Mouse (Mus musculus) kidney, adult 8-10 months (tissue): ENCODE data around the gene Efcab12.
A peak's percentile ranks its signal among the peaks of the same experiment; 100 is the strongest.

ENCODE experiments used
- DNase-seq, 2 experiments: peaks; one replicate each; pipeline ENCODE4 v3.0.0; 2022

The Efcab12 gene

DNA sequence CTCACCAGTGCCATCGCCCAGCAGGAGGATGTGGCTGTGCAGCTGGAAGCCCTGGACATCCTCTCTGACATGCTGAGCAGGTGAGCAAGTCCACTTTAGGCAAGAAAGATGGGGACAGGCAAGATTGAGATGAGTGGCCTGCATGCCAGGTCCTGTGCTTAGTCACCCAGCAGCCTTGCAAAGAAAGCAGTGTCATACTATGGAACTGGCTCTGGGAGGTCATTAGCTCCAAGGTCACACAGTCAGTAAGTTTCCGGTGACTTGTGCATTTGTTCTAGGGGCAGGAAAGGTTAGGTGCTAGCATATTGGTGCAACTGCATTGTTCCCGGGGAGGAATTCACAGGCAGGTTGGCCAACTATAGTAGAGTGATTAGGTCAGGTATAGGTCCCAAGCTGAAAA lies 55.4 kb downstream of the Efcab12 start:
- no peak for DNase-seq

DNA sequence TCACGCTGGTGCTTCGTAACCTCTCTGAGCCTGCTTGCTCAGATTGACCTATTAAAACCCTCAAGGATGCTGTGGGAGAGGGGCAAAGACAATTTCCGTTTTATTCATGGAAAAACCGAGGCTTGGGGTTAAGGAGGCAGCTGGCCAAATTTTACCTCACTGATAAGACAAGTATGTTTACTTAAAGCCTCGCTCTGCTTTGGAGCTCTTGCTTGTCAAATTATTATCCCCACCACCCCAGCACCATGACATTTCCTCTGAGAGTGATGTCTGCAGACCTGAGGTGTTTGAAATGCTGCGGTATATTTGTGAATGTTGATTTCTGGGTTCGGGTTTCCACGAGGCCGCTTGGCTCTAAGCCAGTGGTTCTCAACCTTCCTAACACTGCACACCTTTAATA lies 61.8 kb downstream of the Efcab12 start:
- DNase-seq: no peak

DNA sequence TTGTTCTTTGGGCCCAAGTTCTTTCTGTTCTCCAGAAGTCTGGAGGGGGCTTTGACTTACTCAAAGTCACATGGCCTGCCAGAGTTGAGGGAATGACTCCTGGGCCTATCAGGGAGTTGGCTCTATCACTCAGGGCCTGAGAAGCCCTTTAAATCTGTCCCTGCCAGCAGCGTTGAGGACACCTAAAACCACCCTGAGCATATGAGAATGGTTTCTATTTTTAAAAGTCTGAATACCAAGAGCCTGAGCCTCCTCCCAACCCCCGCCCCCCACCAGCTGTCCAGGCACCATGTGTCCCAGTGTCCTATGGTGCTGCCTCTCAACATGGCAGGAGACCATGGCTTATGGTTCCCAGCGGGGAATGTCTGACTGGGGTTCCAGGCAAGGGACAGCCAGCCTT lies 62.4 kb downstream of the Efcab12 start:
- no peak for DNase-seq

DNA sequence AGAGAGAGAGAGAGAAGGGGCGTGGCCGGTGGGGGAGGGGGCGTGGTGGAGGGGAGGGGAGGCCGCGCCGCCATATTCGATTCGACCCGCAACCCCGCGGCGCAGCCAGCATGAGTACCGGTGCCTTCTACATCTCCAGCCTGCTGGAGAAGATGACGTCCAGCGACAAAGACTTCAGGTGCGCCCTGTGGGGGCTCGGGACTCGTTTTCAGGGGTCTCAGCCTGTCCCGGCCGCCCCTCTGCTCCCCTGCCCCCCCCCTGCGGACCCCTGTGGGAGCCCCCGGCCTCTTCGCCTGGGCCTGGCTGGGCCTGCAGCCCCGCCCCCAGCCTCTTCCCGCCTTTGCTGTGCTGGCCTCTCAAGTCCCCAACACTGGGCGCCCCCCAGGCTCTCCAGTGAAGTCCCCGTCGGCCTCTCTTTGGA lies 63.7 kb downstream of the Efcab12 start, which contains the start of gene Cand2:
Gene Cand2, plus strand, starts transcription at position 38 of the 421 bp plus-strand sequence.
- DNase-seq: no peak

DNA sequence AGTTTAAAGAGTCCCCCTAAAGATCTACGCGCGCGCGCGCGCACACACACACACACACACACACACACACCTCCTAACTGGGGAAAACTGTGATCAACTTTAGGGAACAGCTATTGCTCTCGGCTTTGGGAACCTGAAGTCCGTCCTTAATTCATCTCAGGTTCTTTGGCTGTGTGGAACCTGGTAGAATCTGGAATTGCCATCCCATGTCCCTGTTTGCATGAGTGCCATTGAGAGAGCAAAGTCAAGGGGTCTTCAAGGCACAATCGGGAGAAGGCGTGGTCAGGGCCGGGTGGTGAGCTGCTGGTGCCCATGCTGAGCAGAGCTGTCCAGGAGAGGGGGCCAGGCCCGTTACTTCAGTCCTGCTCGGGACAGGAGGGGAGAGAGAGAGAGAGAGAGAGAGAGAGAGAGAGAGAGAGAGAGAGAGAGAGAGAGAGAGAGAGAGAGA lies 64.2 kb downstream of the Efcab12 start:
- DNase-seq: no peak

DNA sequence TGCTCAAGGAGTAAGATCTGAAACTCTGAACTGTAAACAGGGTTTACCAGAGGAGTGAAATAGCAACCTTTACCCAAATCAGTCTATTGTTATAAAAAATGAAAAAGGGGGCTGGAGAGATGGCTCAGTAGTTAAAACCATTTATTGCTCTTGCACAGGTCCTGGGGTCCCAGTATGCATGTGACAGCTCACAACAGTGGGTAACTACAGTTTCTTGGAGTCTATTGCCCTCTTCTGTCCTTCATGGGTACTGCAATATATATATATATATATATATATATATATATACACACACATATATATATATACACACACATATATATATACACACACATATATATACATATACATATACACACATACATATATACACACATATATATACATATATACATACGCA lies 65.6 kb downstream of the Efcab12 start:
- DNase-seq: no peak

DNA sequence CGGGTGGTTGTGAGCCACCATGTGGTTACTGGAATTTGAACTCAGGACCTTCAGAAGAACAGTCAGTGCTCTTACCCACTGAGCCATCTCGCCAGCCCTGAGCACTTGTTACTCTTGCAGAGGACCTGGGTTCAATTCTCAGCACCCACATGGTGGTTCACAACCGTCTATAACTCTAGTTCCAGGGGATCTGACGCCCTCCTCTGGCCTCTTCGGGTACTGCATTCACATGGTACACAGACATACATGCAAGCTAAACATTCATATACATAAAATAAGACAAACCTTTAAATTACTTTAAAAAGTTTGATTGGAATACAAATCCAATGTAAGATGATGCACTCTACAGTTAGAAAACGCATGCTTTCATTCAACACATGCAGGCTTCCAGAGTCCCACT lies 66.0 kb downstream of the Efcab12 start:
- DNase-seq: no peak

DNA sequence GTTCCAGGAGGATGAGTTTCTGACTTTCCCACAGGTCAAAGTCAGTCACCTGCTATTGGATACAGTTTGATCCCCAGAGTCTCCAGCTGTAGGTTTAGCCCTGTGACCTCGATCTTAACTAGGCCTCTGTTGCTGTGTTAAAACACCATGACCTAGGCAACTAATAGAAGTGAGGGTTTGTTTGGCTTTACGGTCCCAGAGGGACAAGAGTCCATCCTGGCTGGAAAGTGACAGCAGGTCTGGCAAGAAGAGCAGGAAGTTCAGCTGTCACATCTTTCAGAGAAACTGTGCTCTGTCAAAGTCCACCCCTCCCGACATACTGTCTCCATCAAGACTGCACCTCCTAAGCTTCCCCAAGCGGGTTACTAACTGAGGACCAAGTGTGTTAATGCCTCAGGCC lies 67.4 kb downstream of the Efcab12 start:
- DNase-seq: peak in 1 of 2 experiments; percentile 33

DNA sequence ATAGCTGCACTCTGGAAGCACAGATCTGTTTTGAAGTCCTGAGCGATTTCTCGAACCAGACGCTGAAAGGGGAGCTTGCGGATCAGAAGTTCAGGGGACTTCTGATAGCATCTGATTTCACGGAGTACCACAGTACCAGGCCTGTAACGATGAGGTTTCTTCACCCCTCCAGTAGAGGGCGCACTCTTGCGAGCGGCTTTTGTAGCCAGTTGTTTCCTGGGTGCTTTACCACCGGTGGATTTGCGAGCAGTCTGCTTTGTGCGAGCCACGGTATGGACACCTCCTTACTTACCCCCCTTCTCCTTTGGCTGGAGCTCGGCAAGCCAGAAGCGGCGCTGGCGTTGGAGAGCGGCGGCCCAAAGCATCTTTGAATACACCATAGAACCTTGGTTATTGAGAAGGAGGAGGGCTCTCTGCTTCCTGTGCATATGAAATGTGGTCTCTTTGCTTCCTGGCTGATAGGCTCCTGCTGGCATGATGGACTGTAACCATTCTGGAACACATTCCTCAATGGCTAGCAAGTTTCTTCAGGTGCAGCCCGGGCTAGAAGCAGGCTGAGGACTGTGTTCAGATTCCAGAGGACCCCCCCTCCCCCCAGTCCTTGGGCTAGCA lies 68.0 kb downstream of the Efcab12 start:
- no peak for DNase-seq

DNA sequence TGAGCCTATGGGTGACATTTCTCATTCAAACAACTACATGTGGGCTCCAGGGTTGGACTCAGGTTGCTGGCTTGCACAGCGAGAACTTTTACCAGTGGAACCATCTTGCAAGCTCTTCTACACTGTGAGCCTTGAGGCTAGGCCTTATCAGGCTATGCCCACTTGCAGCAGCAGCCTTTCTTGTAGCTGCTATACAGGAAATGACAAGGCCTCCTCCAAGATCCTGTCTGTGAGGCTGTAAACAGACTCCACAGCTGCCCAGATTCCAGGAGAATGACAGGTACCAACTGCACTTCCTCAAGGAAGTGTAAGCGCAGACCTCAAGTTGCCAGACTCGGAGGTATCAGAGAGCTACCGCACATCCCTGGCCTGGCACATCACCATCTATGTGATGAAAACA lies 70.0 kb downstream of the Efcab12 start:
- no peak for DNase-seq

DNA sequence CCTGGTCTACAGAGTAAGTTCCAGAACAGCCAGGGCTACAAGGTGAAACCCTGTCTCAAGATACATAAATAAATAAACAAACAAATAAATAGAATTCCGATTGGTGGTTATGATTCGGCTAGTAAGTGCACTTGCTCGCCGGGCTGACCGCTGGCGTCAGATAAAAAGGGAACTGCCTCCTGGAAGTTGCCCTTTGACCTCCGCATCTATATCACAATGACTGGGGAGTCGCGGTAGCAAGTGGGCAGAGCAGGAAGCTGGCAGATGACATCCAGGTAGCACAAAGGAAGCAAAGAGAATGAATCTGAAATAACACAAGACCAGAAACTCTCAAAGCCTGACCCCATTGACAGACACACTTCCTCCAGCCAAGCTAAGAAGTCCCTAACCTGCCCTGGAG lies 70.9 kb downstream of the Efcab12 start:
- no peak for DNase-seq

DNA sequence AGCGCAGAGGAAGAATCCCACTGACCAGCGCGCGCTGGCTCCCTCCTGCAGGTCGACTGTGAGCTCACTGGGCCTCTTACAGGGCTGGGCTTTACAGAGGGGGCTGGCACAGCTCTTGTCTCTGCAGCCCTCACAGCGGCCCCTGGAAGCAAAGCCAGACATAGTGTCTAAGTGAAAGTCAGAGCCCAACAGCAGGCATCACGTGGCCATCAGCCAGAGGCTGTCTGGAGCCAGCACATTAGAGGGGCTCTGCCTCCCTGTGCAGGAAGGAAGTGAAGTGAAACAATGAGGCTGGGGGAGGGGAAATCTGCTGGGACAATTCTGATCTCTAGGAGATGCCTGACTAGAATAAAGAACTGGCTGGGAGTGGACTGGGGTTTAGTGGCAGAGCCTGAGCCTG lies 74.0 kb downstream of the Efcab12 start:
- DNase-seq: peak; percentile 55 to 65

DNA sequence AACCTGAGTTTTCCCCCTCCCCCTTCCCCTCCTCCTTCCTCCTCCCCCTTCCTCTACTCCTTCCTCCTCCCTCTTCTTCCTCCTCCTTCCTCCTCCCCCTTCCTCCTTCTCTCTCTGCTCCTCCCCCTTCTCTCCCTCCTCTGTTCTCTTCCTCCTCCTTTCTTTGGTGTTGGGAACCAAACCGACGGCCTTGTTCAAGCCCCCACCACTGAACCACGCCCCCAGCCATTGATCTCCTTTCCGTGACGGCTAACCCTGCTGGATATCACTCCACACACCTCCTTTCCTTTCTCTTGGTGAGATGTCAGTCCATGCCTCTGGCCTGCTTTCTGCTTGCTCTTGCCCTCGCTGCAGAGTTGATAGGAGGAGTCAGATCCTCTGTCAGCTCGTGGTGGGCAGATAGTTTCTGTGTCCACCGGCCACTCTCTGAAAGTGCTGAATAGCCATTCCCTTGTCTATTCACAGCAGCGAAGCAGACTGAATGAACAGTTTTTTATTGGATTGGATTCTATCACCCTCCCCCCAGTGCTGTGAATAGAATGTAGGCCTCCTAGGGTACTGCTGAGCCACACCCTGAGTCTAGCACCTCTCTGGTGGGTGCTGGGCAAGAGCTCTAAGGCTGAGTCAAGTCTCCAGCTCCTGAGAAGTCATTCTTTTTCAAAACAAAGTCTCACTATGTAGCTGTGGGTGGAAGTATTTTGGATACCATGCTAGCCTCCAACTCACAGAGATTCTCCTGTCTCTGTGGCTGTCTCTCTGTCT lies 76.0 kb downstream of the Efcab12 start, which contains the start of gene Tmem40:
Gene Tmem40, minus strand, starts transcription at position 416 of the 762 bp plus-strand sequence.
- no peak for DNase-seq

DNA sequence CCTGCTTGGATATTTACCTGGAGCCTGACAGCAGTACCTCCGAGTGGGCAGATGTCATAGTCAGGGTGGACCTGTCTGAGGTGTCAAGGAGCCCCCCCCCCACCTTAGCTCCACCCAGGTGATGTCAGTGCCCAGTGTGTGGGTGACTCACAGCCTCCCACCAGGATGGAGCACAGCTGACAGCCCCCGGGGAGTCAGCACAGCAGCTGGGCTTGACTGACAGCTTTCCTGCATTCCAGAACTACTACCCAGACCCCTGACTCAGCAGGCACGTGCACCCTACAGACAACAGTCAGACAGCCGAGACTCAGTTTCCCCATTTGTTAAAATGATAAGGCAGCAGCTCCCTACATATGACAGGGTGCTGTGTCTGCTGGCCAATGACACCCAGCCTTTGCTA lies 77.2 kb downstream of the Efcab12 start:
- DNase-seq: no peak
